Mouse (Mus musculus) forebrain, postnatal 0 days (tissue): ENCODE data around the gene Fam155a. TPM values are rescaled to one million over a fixed set of nuclear protein-coding genes. Genes with fewer than 3 reads are reported as not detected.

Experiments
- ATAC-seq: fragments of 200-750 bp; cut with Nextera tagmentation; 2 replicates; pipeline ENCODE4 v1.8.0; 2017; ENCODE audit warnings: mild to moderate bottlenecking, moderate library complexity
- DNase-seq: peaks from one replicate; pipeline ENCODE4 v3.0.0-alpha.2; 2015
- H3K27ac ChIP-seq: fragments of 300-500 bp; sonication (generic); 2 replicates; pipeline ENCODE4 v1.5.1; 2014; ENCODE audit warnings: low read depth, mild to moderate bottlenecking, antibody characterized with exemption, low read length, moderate library complexity, mixed read lengths
- H3K27me3 ChIP-seq: fragments of 300-500 bp; sonication (generic); 2 replicates; pipeline ENCODE4 v1.6.1; 2014; ENCODE audit warnings: mild to moderate bottlenecking, low read length, mixed read lengths; ENCODE audit not compliant: insufficient read depth
- H3K36me3 ChIP-seq: fragments of 300-500 bp; sonication (generic); 2 replicates; pipeline ENCODE4 v1.6.1; 2014; ENCODE audit warnings: mild to moderate bottlenecking, moderate library complexity; ENCODE audit not compliant: insufficient read depth
- H3K4me1 ChIP-seq: fragments of 300-500 bp; sonication (generic); 2 replicates; pipeline ENCODE4 v1.6.1; 2014; ENCODE audit warnings: antibody characterized with exemption; ENCODE audit not compliant: insufficient read depth
- H3K4me2 ChIP-seq: fragments of 300-500 bp; sonication (generic); 2 replicates; pipeline ENCODE4 v1.6.1; 2014; ENCODE audit warnings: low read depth, mild to moderate bottlenecking, moderate library complexity
- H3K4me3 ChIP-seq: fragments of 300-500 bp; sonication (generic); 2 replicates; pipeline ENCODE4 v1.5.1; 2014; ENCODE audit warnings: low read depth, low read length, mixed read lengths
- H3K9ac ChIP-seq: fragments of 300-500 bp; sonication (generic); 2 replicates; pipeline ENCODE4 v1.6.1; 2014; ENCODE audit warnings: mild to moderate bottlenecking
- H3K9me3 ChIP-seq: fragments of 300-500 bp; sonication (generic); 2 replicates; pipeline ENCODE4 v1.6.1; 2016; ENCODE audit warnings: low read length
- CTCF ChIP-seq: sonication (generic); IDR thresholded peaks from 2 replicates; pipeline ENCODE4 v1.5.1; 2016; ENCODE audit warnings: antibody characterized with exemption, control low read depth, low read depth
- WGBS: fragments of 180-500 bp; shearing (Covaris S2); extraction: QIAGEN DNeasy Blood & Tissue Kit; methylation state at CpG from one replicate; pipeline ENCODE4 v1.1.7; 2014; 5-methylcytosine and 5-hydroxymethylcytosine counted together
- polyA plus RNA-seq: library from polyadenylated mRNA; unstranded; fragments of >200 nt; fragmentation: Nextera tagmentation; extraction: Ambion mirVana; gene quantifications from 2 replicates; pipeline ENCODE4 v1.2.1, GENCODE M21; 2015
- total RNA-seq: library from RNA; depleted of rRNA; stranded (reverse); fragments of >200 nt; gene quantifications from 2 replicates; pipeline ENCODE4 v1.2.3, GENCODE M21; 2014

Fam155a gene
- total and polyA plus RNA-seq, 2 experiments from 2014 or later, result 29.0 to 105 TPM

- H3K4me2 ChIP-seq, result no peak overlapping the region
- no peaks in the 10 kb centered on the region for H3K4me1 ChIP-seq
- no peak overlapping the region for H3K4me3 ChIP-seq
- no peaks in the 10 kb centered on the region for H3K27me3 ChIP-seq
- TF ChIP-seq CTCF, result no peak
- no peak for ATAC-seq
- DNase-seq, result no peak
- no peak overlapping the region for H3K27ac ChIP-seq
- H3K9ac ChIP-seq, result no peak overlapping the region
- no peaks in the 10 kb centered on the region for H3K9me3 ChIP-seq
- WGBS, result 70% methylated on average over 5 of the region's 5 CpGs
- H3K36me3 ChIP-seq, result no peaks in the 10 kb centered on the region
Measured at GRCm38 (mm10) chr8:9408480-9408879, 362.5 kb downstream of the Fam155a start.

- Histone ChIP-seq H3K9me3 (no peaks in the 10 kb centered on the region), H3K36me3 (no peaks in the 10 kb centered on the region), H3K4me1 (no peaks in the 10 kb centered on the region), H3K9ac (no peak overlapping the region), H3K27me3 (no peaks in the 10 kb centered on the region), H3K4me2 (no peak overlapping the region), H3K4me3 (no peak overlapping the region), H3K27ac (no peak overlapping the region)
- 90% methylated on average over 6 of the region's 6 CpGs for WGBS
- ATAC-seq, result no peak
- no peak for DNase-seq
- no peak for TF ChIP-seq CTCF
Measured at GRCm38 (mm10) chr8:9406204-9406603, 364.8 kb downstream of the Fam155a start.

GRCm38 (mm10) chr8:9404651-9405050, 366.3 kb downstream of the Fam155a start:
- no peaks in the 10 kb centered on the region for H3K36me3 ChIP-seq
- no peak overlapping the region for H3K4me3 ChIP-seq
- DNase-seq, result no peak
- 86% methylated on average over 3 of the region's 3 CpGs for WGBS
- no peak for ATAC-seq
- no peaks in the 10 kb centered on the region for H3K27me3 ChIP-seq
- no peak overlapping the region for H3K27ac ChIP-seq
- no peak overlapping the region for H3K9ac ChIP-seq
- H3K9me3 ChIP-seq, result no peaks in the 10 kb centered on the region
- TF ChIP-seq CTCF, result no peak
- H3K4me1 ChIP-seq, result no peaks in the 10 kb centered on the region
- H3K4me2 ChIP-seq, result no peak overlapping the region

GRCm38 (mm10) chr8:9402393-9402792, 368.6 kb downstream of the Fam155a start:
- ATAC-seq, result no peak
- no peaks in the 10 kb centered on the region for H3K27me3 ChIP-seq
- no peaks in the 10 kb centered on the region for H3K36me3 ChIP-seq
- DNase-seq, result no peak
- H3K27ac ChIP-seq, result no peak overlapping the region
- H3K9ac ChIP-seq, result no peak overlapping the region
- H3K9me3 ChIP-seq, result no peaks in the 10 kb centered on the region
- 54% methylated on average over 4 of the region's 4 CpGs for WGBS
- no peak for TF ChIP-seq CTCF
- H3K4me2 ChIP-seq, result no peak overlapping the region
- H3K4me3 ChIP-seq, result no peak overlapping the region
- no peaks in the 10 kb centered on the region for H3K4me1 ChIP-seq

- Histone ChIP-seq H3K27me3 (no peaks in the 10 kb centered on the region), H3K36me3 (no peaks in the 10 kb centered on the region), H3K4me3 (no peak overlapping the region), H3K9me3 (no peaks in the 10 kb centered on the region), H3K9ac (no peak overlapping the region), H3K27ac (no peak overlapping the region), H3K4me1 (no peaks in the 10 kb centered on the region), H3K4me2 (no peak overlapping the region)
- no peak for ATAC-seq
- no peak for DNase-seq
- no peak for TF ChIP-seq CTCF
- WGBS, result 74% methylated on average over 3 of the region's 3 CpGs
Measured at GRCm38 (mm10) chr8:9398606-9399263, 372.2 kb downstream of the Fam155a start.

GRCm38 (mm10) chr8:9398040-9398439, 372.9 kb downstream of the Fam155a start:
- DNase-seq, result no peak

GRCm38 (mm10) chr8:9394670-9395069, 376.3 kb downstream of the Fam155a start:
- H3K4me2 ChIP-seq, result no peak overlapping the region
- DNase-seq (no peak), ATAC-seq (no peak)
- WGBS, result 77% methylated on average over 5 of the region's 5 CpGs
- H3K27me3 ChIP-seq, result no peaks in the 10 kb centered on the region
- TF ChIP-seq CTCF, result no peak
- H3K9me3 ChIP-seq, result no peaks in the 10 kb centered on the region
- H3K4me1 ChIP-seq, result no peaks in the 10 kb centered on the region
- H3K9ac ChIP-seq, result no peak overlapping the region
- H3K27ac ChIP-seq, result no peak overlapping the region
- no peak overlapping the region for H3K4me3 ChIP-seq
- H3K36me3 ChIP-seq, result no peaks in the 10 kb centered on the region

More at GRCm38 (mm10) chr8:9398040-9398439, 372.9 kb downstream of the Fam155a start:
- H3K4me2 ChIP-seq, result no peak overlapping the region
- no peak overlapping the region for H3K9ac ChIP-seq
- H3K36me3 ChIP-seq, result no peaks in the 10 kb centered on the region
- H3K4me1 ChIP-seq, result no peaks in the 10 kb centered on the region
- H3K4me3 ChIP-seq, result no peak overlapping the region
- WGBS, result 62% methylated on average over 6 of the region's 6 CpGs
- ATAC-seq, result no peak; the same call in 1 of the 2 replicates
- H3K9me3 ChIP-seq, result no peaks in the 10 kb centered on the region
- no peak overlapping the region for H3K27ac ChIP-seq
- H3K27me3 ChIP-seq, result no peaks in the 10 kb centered on the region
- TF ChIP-seq CTCF, result peak; percentile 39
